Mouse (Mus musculus): ENCODE results near the gene Atp11c. TPM values are rescaled to one million over a fixed set of nuclear protein-coding genes. Genes with fewer than 3 reads are reported as not detected.

Atp11c gene
- polyA plus RNA-seq, 3 experiments from 2014 or later, result 8.3 to 11.1 (median 10.3) TPM

GRCm38 (mm10) chrX:60381711-60382110 lies 210.8 kb downstream of the Atp11c start:
- no peak for ATAC-seq

GRCm38 (mm10) chrX:60380386-60380785 lies 212.1 kb downstream of the Atp11c start:
- ATAC-seq, result no peak

GRCm38 (mm10) chrX:60348741-60349140 lies 243.8 kb downstream of the Atp11c start:
- no peak for ATAC-seq

GRCm38 (mm10) chrX:60345447-60345846 lies 247.1 kb downstream of the Atp11c start:
- peak; percentile 48 for ATAC-seq

GRCm38 (mm10) chrX:60344991-60345390 lies 247.5 kb downstream of the Atp11c start:
- no peak for ATAC-seq

- no peak for ATAC-seq
Measured at GRCm38 (mm10) chrX:60329735-60330134, 262.8 kb downstream of the Atp11c start.

GRCm38 (mm10) chrX:60321321-60321720 lies 271.2 kb downstream of the Atp11c start:
- no peak for ATAC-seq

- ATAC-seq, result no peak
Measured at GRCm38 (mm10) chrX:60317661-60318060, 274.8 kb downstream of the Atp11c start.

GRCm38 (mm10) chrX:60292335-60292734 lies 300.2 kb downstream of the Atp11c start:
- no peak for ATAC-seq

- no peak for ATAC-seq
Measured at GRCm38 (mm10) chrX:60255346-60255745, 337.2 kb downstream of the Atp11c start.

- no peak for ATAC-seq
Measured at GRCm38 (mm10) chrX:60187726-60188125, 404.8 kb downstream of the Atp11c start.

- ATAC-seq, result no peak
Measured at GRCm38 (mm10) chrX:60182611-60183010, 409.9 kb downstream of the Atp11c start.

GRCm38 (mm10) chrX:60178744-60179458 lies 413.6 kb downstream of the Atp11c start, which contains the start of gene Mcf2:
Mcf2 (minus strand) TSS chrX:60179089.
- no peak for ATAC-seq

- no peak for ATAC-seq
Measured at GRCm38 (mm10) chrX:60178025-60178743, 414.3 kb downstream of the Atp11c start.

Other genes starting within 250 kb of the Atp11c start
- gene Gm7073, start 53.4 kb downstream of the Atp11c start, polyA plus RNA-seq (2017; shearing (Covaris generic)), result not detected

Data from inflammation-experienced regulatory T-cells, adult 6 months (primary cell).